Mouse (Mus musculus): ENCODE measurements around the gene Pde9a.

Gene Pde9a

DNA sequence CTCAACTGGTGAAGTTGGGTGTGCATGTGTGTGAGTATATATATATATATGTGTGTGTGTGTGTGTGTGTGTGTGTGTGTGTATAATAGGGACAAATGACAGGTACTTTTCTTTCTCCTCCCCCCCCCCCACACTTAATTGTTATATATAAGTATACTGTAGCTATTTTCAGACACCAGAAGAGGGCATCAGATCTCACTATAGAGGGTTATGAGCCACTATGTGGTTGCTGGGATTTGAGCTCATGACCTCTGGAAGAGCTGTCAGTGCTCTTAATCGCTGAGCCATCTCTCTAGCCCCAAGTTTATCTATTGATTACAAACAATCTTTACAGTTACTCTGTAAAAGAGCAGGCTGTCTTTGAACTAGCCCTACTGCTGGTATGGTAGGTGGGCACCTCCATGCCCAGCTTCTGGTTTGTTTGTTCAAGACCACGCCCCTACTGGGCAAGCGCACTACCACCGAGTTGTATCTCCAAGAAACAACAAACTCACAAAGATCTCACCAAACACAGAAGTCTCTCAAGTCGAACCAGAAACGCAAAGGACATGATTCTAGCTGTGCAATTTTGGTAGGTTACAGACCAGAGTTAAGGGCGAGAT is 133.4 kb downstream of the Pde9a start:
- no peak for DNase-seq

DNA sequence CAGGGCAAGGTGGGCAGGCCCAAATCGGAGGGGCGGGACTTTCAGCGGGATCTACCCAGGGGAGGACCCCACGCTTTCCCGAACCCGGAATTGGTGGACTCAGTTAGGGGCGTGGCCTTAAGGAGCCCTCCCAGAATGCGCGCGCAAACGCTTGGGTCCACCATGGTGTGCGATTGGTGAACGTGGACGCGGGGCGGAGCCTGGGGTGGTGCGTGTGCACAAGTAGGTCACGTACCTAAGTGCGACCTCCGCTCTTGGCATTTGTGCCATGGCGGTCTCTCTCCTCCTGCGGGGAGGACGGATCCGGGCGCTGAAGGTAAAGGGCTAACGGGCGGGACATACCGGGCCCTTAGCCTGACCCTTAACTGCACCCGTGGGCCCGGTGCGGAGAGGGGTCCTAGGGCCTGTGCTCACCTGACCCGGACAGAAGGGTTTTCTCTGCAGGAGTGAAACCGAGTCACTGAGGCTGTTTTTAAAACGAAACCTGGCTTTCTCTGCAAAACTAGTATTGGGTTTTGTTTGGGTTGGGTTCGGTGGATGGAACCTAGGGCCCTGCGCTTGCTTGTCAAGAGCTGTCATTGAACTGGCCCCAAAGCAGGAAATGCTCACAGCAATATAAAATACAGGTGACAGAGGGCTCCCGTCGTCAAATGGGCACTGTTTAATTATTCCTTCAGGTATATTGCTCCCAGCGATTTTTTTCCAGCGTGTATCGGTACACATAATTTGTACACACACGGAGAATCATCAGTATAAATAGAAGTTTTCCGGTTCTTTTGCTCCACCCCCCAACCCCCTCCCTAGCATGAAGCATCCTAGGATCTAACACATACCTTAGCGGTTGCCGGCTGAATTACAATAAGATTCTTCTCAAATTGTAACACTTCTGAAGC is 134.2 kb downstream of the Pde9a start, which contains the start of the genes Wdr4 and Ndufv3:
TSS of gene Wdr4 (minus strand) at position 35 of the 893 bp plus-strand sequence.
TSS of gene Ndufv3 (plus strand) at position 170 of the 893 bp plus-strand sequence.
- peak; percentile 99 for DNase-seq

DNA sequence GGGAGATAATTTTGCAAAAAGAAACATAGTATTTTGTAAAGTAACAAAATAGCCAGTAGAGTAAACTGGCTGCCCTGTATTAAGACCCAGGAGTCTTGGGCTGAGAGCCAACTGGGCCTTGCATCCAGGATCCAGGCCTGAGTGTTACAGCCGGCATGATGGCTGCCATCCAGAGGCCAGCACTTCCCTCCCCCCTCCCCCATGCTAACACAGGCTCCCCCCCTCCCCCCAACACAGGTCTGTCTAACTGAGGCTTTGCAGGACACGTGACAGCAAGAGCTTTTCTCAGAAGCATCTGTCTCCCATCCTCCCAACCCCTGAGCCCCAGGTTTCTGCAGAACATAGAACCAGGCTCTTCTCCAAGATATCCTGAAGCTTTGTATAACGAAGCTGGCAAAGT is 134.9 kb downstream of the Pde9a start:
- peak; percentile 85 for DNase-seq

DNA sequence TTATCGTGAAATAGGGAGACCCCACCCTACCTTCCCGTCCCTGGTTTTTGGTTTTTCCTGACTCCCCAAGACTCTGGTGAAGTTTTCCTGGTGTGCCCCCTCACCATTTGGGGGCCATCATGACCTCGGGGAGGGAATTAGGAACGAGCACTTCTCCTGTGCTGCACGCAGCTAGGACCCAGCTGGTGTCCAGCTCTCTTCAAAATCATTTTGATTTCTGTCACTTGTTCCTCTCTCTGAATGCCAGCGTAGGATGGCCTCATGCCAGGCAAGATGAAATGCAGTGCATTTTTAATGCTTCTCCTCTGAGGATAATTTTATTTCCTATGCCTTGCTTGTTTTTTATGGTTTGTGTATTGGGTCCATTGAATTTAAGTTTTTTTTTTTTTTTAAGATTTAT is 135.9 kb downstream of the Pde9a start:
- peak; percentile 57 for DNase-seq

DNA sequence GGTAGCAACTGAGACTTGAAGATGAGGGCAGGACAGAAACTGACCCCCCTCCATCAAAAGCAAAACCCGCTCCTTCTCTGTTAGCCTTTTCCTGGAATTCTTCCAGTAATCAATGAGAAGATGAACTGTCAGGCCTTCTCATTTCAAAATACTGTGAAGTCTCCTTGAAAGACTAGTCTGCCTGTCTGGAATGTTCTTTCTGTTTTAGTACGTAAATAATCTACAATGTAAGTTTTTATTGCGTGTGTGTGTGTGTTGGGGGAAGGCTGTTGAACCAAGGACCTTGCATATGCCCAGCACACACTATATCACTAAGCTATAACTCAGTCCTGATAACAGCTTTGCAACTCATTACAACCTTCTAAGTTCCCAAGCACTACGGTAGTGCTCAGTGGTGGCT is 139.1 kb downstream of the Pde9a start:
- DNase-seq: no peak

DNA sequence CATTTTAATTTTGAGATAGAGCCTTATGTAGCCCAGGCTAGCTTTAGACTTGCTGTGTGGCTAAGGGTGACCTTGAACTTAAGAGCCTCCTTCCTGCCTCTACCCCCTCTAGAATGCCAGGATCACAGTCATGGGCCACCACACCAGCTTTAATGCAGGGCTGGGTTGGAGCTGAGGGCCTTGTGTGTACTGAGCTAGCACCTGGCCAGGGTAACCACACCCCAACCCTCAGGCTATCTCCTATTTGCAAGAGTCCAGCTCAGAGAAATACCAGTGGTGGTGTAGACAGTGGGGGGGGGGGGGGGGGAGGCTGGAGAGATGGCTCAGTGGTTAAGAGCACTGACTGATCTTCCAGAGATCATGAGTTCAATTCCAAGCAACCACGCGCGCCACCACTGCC is 139.8 kb downstream of the Pde9a start:
- DNase-seq: no peak
